Mouse (Mus musculus): Measurements from ENCODE around the gene Tagln2.
A peak's percentile ranks its signal among the peaks of the same experiment; 100 is the strongest.

Tagln2 gene

GRCm38 (mm10) chr1:172499765-172500441 is at the start of gene Tagln2:
Gene Tagln2, plus strand, starts transcription at chr1:172500047.
- peak; percentile 54 for DNase-seq (ENCODE audit: low read depth, low spot score)

- no peak for DNase-seq (ENCODE audit: low read depth, low spot score)
These were observed 49.6 kb upstream of the Tagln2 start for GRCm38 (mm10) chr1:172450226-172450625.

GRCm38 (mm10) chr1:172450848-172451470 is 48.9 kb upstream of the Tagln2 start:
- no peak for DNase-seq (ENCODE audit: low read depth, low spot score)

GRCm38 (mm10) chr1:172452911-172453310 is 46.9 kb upstream of the Tagln2 start:
- DNase-seq (ENCODE audit: low read depth, low spot score) = no peak

- DNase-seq (ENCODE audit: low read depth, low spot score) = no peak
These were observed 46.0 kb upstream of the Tagln2 start for GRCm38 (mm10) chr1:172453810-172454209.

- DNase-seq (ENCODE audit: low read depth, low spot score) = no peak
These were observed 44.4 kb upstream of the Tagln2 start for GRCm38 (mm10) chr1:172455416-172455815.

- no peak for DNase-seq (ENCODE audit: low read depth, low spot score)
These were observed 43.7 kb upstream of the Tagln2 start for GRCm38 (mm10) chr1:172456001-172456677.

GRCm38 (mm10) chr1:172457196-172457595 is 42.7 kb upstream of the Tagln2 start:
- DNase-seq (ENCODE audit: low read depth, low spot score) = no peak

- DNase-seq (ENCODE audit: low read depth, low spot score) = no peak
These were observed 41.8 kb upstream of the Tagln2 start for GRCm38 (mm10) chr1:172458041-172458440.

- no peak for DNase-seq (ENCODE audit: low read depth, low spot score)
These were observed 38.2 kb upstream of the Tagln2 start for GRCm38 (mm10) chr1:172461602-172462001.

GRCm38 (mm10) chr1:172462534-172462933 is 37.3 kb upstream of the Tagln2 start:
- no peak for DNase-seq (ENCODE audit: low read depth, low spot score)

GRCm38 (mm10) chr1:172463387-172464333 is 36.2 kb upstream of the Tagln2 start:
- DNase-seq (ENCODE audit: low read depth, low spot score) = no peak

GRCm38 (mm10) chr1:172468301-172468877 is 31.5 kb upstream of the Tagln2 start:
- DNase-seq (ENCODE audit: low read depth, low spot score) = no peak

- no peak for DNase-seq (ENCODE audit: low read depth, low spot score)
These were observed 30.5 kb upstream of the Tagln2 start for GRCm38 (mm10) chr1:172469373-172469772.

GRCm38 (mm10) chr1:172469810-172470448 is 29.9 kb upstream of the Tagln2 start:
- DNase-seq (ENCODE audit: low read depth, low spot score) = no peak

GRCm38 (mm10) chr1:172472909-172473308 is 26.9 kb upstream of the Tagln2 start:
- no peak for DNase-seq (ENCODE audit: low read depth, low spot score)

- DNase-seq (ENCODE audit: low read depth, low spot score) = no peak
These were observed 25.7 kb upstream of the Tagln2 start for GRCm38 (mm10) chr1:172474196-172474595.

GRCm38 (mm10) chr1:172475054-172475741 is 24.6 kb upstream of the Tagln2 start, which contains the start of gene Slamf9:
Gene Slamf9, plus strand, starts transcription at chr1:172475358.
- no peak for DNase-seq (ENCODE audit: low read depth, low spot score)

GRCm38 (mm10) chr1:172478020-172478419 is 21.8 kb upstream of the Tagln2 start:
- DNase-seq (ENCODE audit: low read depth, low spot score) = no peak

GRCm38 (mm10) chr1:172480376-172480775 is 19.5 kb upstream of the Tagln2 start:
- DNase-seq (ENCODE audit: low read depth, low spot score) = no peak
